Comparison of ENCODE assay signal across 10 mouse cellular contexts in genomic region chr16:10849965-10850861, GRCm38 (mm10). TPM values are rescaled to one million over a fixed set of nuclear protein-coding genes. Genes with fewer than 3 reads are reported as not detected.
DNase-seq lines count a peak whose midpoint lies in the region; ATAC-seq lines count a peak whose summit lies in the region.
"Had no signal": no experiment of that assay in that cellular context is flagged by ENCODE, and none has a peak within 500 bp of the region (broad histone marks: within the 10 kb centered on the region; RNA-seq: fewer than 3 reads in every experiment).

No protein-coding gene starts in this region.

- DNase-seq in frontal cortex, postnatal 10 days (ENCODE audit: low spot score in 2 of 2) = no peak
- DNase-seq in adrenal gland, adult 2 months = peak; percentile 89
- peak; percentile 73 for DNase-seq in kidney, adult 9 months
- DNase-seq in urinary bladder, postnatal 36 days (ENCODE audit: low spot score in 2 of 2) = peak; percentile 61 to 82

- WGBS in embryonic facial prominence, embryonic 15.5 days = 33% methylated on average over 12 of the region's 12 CpGs
- 34% methylated on average over 12 of the region's 12 CpGs for WGBS in lung, embryonic 15.5 days
- WGBS in neural tube, embryonic 15.5 days = 71% methylated on average over 12 of the region's 12 CpGs

- no peaks in the 10 kb centered on the region for H3K36me3 ChIP-seq in embryonic facial prominence, embryonic 15.5 days
- H3K36me3 ChIP-seq in lung, embryonic 15.5 days = no peaks in the 10 kb centered on the region
- H3K36me3 ChIP-seq in neural tube, embryonic 15.5 days = no peaks in the 10 kb centered on the region

- H3K4me1 ChIP-seq in embryonic facial prominence, embryonic 15.5 days = peaks cover 44% of the 10 kb centered on the region
- H3K4me1 ChIP-seq in lung, embryonic 15.5 days = peaks cover 40% of the 10 kb centered on the region
- peaks cover 14% of the 10 kb centered on the region for H3K4me1 ChIP-seq in neural tube, embryonic 15.5 days

- H3K27ac ChIP-seq in embryonic facial prominence, embryonic 15.5 days (replicated peaks) = peak overlapping the region; percentile 89
- H3K27ac ChIP-seq in lung, embryonic 15.5 days = peak overlapping the region; percentile 84
- H3K27ac ChIP-seq in neural tube, embryonic 15.5 days (replicated peaks) = no peak overlapping the region

- H3K4me3 ChIP-seq in embryonic facial prominence, embryonic 15.5 days (replicated peaks) = no peak overlapping the region
- no peak overlapping the region for H3K4me3 ChIP-seq in lung, embryonic 15.5 days
- H3K4me3 ChIP-seq in neural tube, embryonic 15.5 days (replicated peaks) = no peak overlapping the region

- no peaks in the 10 kb centered on the region for H3K9me3 ChIP-seq in embryonic facial prominence, embryonic 15.5 days (replicated peaks)
- no peaks in the 10 kb centered on the region for H3K9me3 ChIP-seq in lung, embryonic 15.5 days
- no peaks in the 10 kb centered on the region for H3K9me3 ChIP-seq in neural tube, embryonic 15.5 days (replicated peaks)

- 0 out of 2 replicates have a peak overlapping the region, but pooled peaks have one; percentile 0 for H3K4me2 ChIP-seq in embryonic facial prominence, embryonic 15.5 days (replicated peaks)
- no peak overlapping the region for H3K4me2 ChIP-seq in lung, embryonic 15.5 days
- no peak overlapping the region for H3K4me2 ChIP-seq in neural tube, embryonic 15.5 days

- 0 out of 2 replicates have a peak, but pooled peaks have one; percentile 16 for ATAC-seq in frontal cortex, adult (ENCODE audit: low TSS enrichment)
- ATAC-seq in embryonic facial prominence, embryonic 15.5 days (ENCODE audit: insufficient number of reproducible peaks, low FRiP score, low TSS enrichment, low read depth) = peak; percentile 52
- peak; percentile 64 for ATAC-seq in lung, embryonic 15.5 days (ENCODE audit: borderline replicate concordance, extremely low read depth, low FRiP score, low TSS enrichment)
- ATAC-seq in neural tube, embryonic 15.5 days (ENCODE audit: low FRiP score) = no peak

- no peak overlapping the region for H3K9ac ChIP-seq in embryonic facial prominence, embryonic 15.5 days
- H3K9ac ChIP-seq in lung, embryonic 15.5 days = no peak overlapping the region
- H3K9ac ChIP-seq in neural tube, embryonic 15.5 days (replicated peaks) = no peak overlapping the region

- no peaks in the 10 kb centered on the region for H3K27me3 ChIP-seq in embryonic facial prominence, embryonic 15.5 days
- no peaks in the 10 kb centered on the region for H3K27me3 ChIP-seq in lung, embryonic 15.5 days
- no peaks in the 10 kb centered on the region for H3K27me3 ChIP-seq in neural tube, embryonic 15.5 days (replicated peaks)
- H3K27me3 ChIP-seq: CH12.LX had no signal

RNA-seq across cellular contexts. Expression of gene Rmi2, which starts 15.4 kb away (rescaled TPM):
- under 1 TPM; 0.38 to 0.46 TPM for total RNA-seq in adrenal gland, adult 2 months (2021)
- polyA plus RNA-seq in adrenal gland, adult 2 months (2012; rRNA removed) = 0.77 and 1.3 TPM in 2 replicates
- 3.0 and 3.3 TPM in 2 replicates for polyA plus RNA-seq in embryonic facial prominence, embryonic 15.5 days (2015; fragmentation: Nextera tagmentation; extraction: Ambion mirVana)
- 4.7 and 5.2 TPM in 2 replicates for polyA plus RNA-seq in lung, embryonic 15.5 days (2015; fragmentation: Nextera tagmentation; extraction: Ambion mirVana)
- polyA plus RNA-seq in neural tube, embryonic 15.5 days (2015; fragmentation: Nextera tagmentation; extraction: Ambion mirVana) = 0.37 and 1.7 TPM in 2 replicates

RNA-seq across cellular contexts. Expression of gene Gm11172, which starts 37.5 kb away (rescaled TPM):
- total RNA-seq in adrenal gland, adult 2 months (2021) = not detected
- not detected in 2 replicates for polyA plus RNA-seq in adrenal gland, adult 2 months (2012; rRNA removed)
- polyA plus RNA-seq in embryonic facial prominence, embryonic 15.5 days (2015; fragmentation: Nextera tagmentation; extraction: Ambion mirVana) = not detected in 2 replicates
- not detected in 2 replicates for polyA plus RNA-seq in lung, embryonic 15.5 days (2015; fragmentation: Nextera tagmentation; extraction: Ambion mirVana)
- not detected in 2 replicates for polyA plus RNA-seq in neural tube, embryonic 15.5 days (2015; fragmentation: Nextera tagmentation; extraction: Ambion mirVana)
- total RNA-seq: CH12.LX; common myeloid progenitor, adult 5-6 weeks had no signal

RNA-seq across cellular contexts. Expression of gene Prm1, which starts 44.6 kb away (rescaled TPM):
- not detected for total RNA-seq in adrenal gland, adult 2 months (2021)
- polyA plus RNA-seq in adrenal gland, adult 2 months (2012; rRNA removed) = not detected in 2 replicates
- not detected in 2 replicates for polyA plus RNA-seq in embryonic facial prominence, embryonic 15.5 days (2015; fragmentation: Nextera tagmentation; extraction: Ambion mirVana)
- polyA plus RNA-seq in lung, embryonic 15.5 days (2015; fragmentation: Nextera tagmentation; extraction: Ambion mirVana) = 0.36 TPM in 1 of 2 replicates, not detected in the other
- polyA plus RNA-seq in neural tube, embryonic 15.5 days (2015; fragmentation: Nextera tagmentation; extraction: Ambion mirVana) = 0.50 and 0.89 TPM in 2 replicates
- total RNA-seq: CH12.LX; common myeloid progenitor, adult 5-6 weeks had no signal

RNA-seq across cellular contexts. Expression of gene Prm2, which starts 54.3 kb away (rescaled TPM):
- total RNA-seq in adrenal gland, adult 2 months (2021) = not detected
- 0.19 TPM in 1 of 2 replicates, not detected in the other for polyA plus RNA-seq in adrenal gland, adult 2 months (2012; rRNA removed)
- polyA plus RNA-seq in embryonic facial prominence, embryonic 15.5 days (2015; fragmentation: Nextera tagmentation; extraction: Ambion mirVana) = not detected in 2 replicates
- not detected in 2 replicates for polyA plus RNA-seq in lung, embryonic 15.5 days (2015; fragmentation: Nextera tagmentation; extraction: Ambion mirVana)
- polyA plus RNA-seq in neural tube, embryonic 15.5 days (2015; fragmentation: Nextera tagmentation; extraction: Ambion mirVana) = not detected in 2 replicates
- total RNA-seq: CH12.LX; common myeloid progenitor, adult 5-6 weeks had no signal

RNA-seq across cellular contexts. Expression of gene Prm3, which starts 59.5 kb away (rescaled TPM):
- not detected for total RNA-seq in adrenal gland, adult 2 months (2021)
- not detected in 2 replicates for polyA plus RNA-seq in adrenal gland, adult 2 months (2012; rRNA removed)
- not detected in 2 replicates for polyA plus RNA-seq in embryonic facial prominence, embryonic 15.5 days (2015; fragmentation: Nextera tagmentation; extraction: Ambion mirVana)
- not detected in 2 replicates for polyA plus RNA-seq in lung, embryonic 15.5 days (2015; fragmentation: Nextera tagmentation; extraction: Ambion mirVana)
- not detected in 2 replicates for polyA plus RNA-seq in neural tube, embryonic 15.5 days (2015; fragmentation: Nextera tagmentation; extraction: Ambion mirVana)
- total RNA-seq: CH12.LX; common myeloid progenitor, adult 5-6 weeks had no signal

Comparison
In these comparisons a context has a peak if more than half of its experiments do, and no peak if none do; other contexts are left out.
1. DNase-seq: peak in adrenal gland, adult 2 months (single experiment), kidney, adult 9 months (single experiment) and urinary bladder, postnatal 36 days (2 of 2); none in frontal cortex, postnatal 10 days (0 of 2).